Mouse (Mus musculus) limb, embryonic 12.5 days (tissue): ENCODE measurements around the gene Dvl2. TPM values are rescaled to one million over a fixed set of nuclear protein-coding genes. Genes with fewer than 3 reads are reported as not detected.

ENCODE experiments used
- ATAC-seq: fragments of 200-750 bp; cut with Nextera tagmentation; 2 replicates; pipeline ENCODE4 v1.8.0; 2017; ENCODE audit warnings: low read depth, moderate TSS enrichment; ENCODE audit not compliant: insufficient number of reproducible peaks, insufficient read depth, low FRiP score, low TSS enrichment
- H3K27ac ChIP-seq: fragments of 300-500 bp; sonication (generic); 2 replicates; pipeline ENCODE4 v1.5.1; 2016; ENCODE audit warnings: mild to moderate bottlenecking, moderate library complexity
- H3K27me3 ChIP-seq: fragments of 300-500 bp; sonication (generic); 2 replicates; pipeline ENCODE4 v1.6.1; 2016; ENCODE audit warnings: mild to moderate bottlenecking, moderate library complexity
- H3K36me3 ChIP-seq: fragments of 300-500 bp; sonication (generic); 2 replicates; pipeline ENCODE4 v1.6.1; 2016; ENCODE audit warnings: mild to moderate bottlenecking, moderate library complexity
- H3K4me1 ChIP-seq: fragments of 300-500 bp; sonication (generic); replicated peaks from 2 replicates; pipeline ENCODE4 v1.6.1; 2016
- H3K4me2 ChIP-seq: fragments of 300-500 bp; sonication (generic); 2 replicates; pipeline ENCODE4 v1.6.1; 2016; ENCODE audit warnings: mild to moderate bottlenecking, moderate library complexity
- H3K4me3 ChIP-seq: fragments of 300-500 bp; sonication (generic); replicated peaks from 2 replicates; pipeline ENCODE4 v1.5.1; 2016; ENCODE audit warnings: mild to moderate bottlenecking
- H3K9ac ChIP-seq: fragments of 300-500 bp; sonication (generic); replicated peaks from 2 replicates; pipeline ENCODE4 v1.6.1; 2016; ENCODE audit warnings: mild to moderate bottlenecking, moderate library complexity
- H3K9me3 ChIP-seq: fragments of 300-500 bp; sonication (generic); 2 replicates; pipeline ENCODE4 v1.6.1; 2016; ENCODE audit warnings: mild to moderate bottlenecking, moderate library complexity
- WGBS: fragments of 180-500 bp; shearing (Covaris S2); methylation state at CpG from one replicate; pipeline ENCODE4 v1.1.7; 2016; 5-methylcytosine and 5-hydroxymethylcytosine counted together
- polyA plus RNA-seq: library from polyadenylated mRNA; unstranded; fragments of >200 nt; fragmentation: Nextera tagmentation; extraction: Ambion mirVana; gene quantifications from 2 replicates; pipeline ENCODE4 v1.2.1, GENCODE M21; 2016

Gene Dvl2
- polyA plus RNA-seq, 1 experiment from 2014 or later = 69.5 TPM

GRCm38 (mm10) chr11:70020022-70020631 is 19.7 kb downstream of the Dvl2 start:
- 13% methylated on average over 8 of the region's 8 CpGs for WGBS
- Histone ChIP-seq H3K4me3 (peak overlapping the region; percentile 67), H3K9me3 (no peaks in the 10 kb centered on the region), H3K36me3 (no peaks in the 10 kb centered on the region), H3K4me1 (peaks cover 54% of the 10 kb centered on the region), H3K9ac (peak overlapping the region; percentile 92), H3K27ac (peak overlapping the region; percentile 88), H3K4me2 (peak overlapping the region; percentile 87), H3K27me3 (no peaks in the 10 kb centered on the region)
- no peak for ATAC-seq

DNA sequence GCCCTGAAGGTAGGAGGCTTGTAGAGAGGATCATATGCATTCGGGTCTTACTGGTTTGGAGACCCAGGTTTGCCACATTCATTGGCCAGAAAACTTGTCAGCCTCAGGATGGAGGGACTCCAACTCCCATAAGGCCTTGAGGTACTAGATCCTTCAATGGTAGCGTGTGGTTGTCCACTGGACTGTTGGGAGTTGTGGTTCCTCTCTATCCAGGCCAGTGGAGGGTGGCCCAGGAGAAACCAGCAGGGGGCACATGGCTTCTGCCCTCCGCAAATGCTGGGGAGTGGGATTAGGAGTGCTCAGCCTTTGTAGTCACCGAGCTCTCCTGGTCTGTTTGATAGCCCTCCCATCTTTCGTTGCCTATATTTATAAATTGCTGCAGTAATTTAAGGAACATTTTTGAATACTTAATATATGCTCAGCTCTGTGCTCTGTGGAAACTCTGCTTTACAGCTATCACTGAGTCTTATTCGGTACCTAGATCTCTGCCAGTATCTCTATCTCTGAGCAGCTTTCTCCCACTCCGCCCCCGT is 20.4 kb downstream of the Dvl2 start:
- H3K27me3 ChIP-seq = no peaks in the 10 kb centered on the region
- ATAC-seq = peak; percentile 76
- WGBS = under 1% methylated on average over 8 of the region's 8 CpGs
- no peaks in the 10 kb centered on the region for H3K9me3 ChIP-seq
- H3K36me3 ChIP-seq = no peaks in the 10 kb centered on the region
- H3K27ac ChIP-seq = peak overlapping the region; percentile 88
- H3K4me3 ChIP-seq = peak overlapping the region; percentile 67
- no peak overlapping the region for H3K9ac ChIP-seq
- peak overlapping the region; percentile 87 for H3K4me2 ChIP-seq
- peaks cover 59% of the 10 kb centered on the region for H3K4me1 ChIP-seq

DNA sequence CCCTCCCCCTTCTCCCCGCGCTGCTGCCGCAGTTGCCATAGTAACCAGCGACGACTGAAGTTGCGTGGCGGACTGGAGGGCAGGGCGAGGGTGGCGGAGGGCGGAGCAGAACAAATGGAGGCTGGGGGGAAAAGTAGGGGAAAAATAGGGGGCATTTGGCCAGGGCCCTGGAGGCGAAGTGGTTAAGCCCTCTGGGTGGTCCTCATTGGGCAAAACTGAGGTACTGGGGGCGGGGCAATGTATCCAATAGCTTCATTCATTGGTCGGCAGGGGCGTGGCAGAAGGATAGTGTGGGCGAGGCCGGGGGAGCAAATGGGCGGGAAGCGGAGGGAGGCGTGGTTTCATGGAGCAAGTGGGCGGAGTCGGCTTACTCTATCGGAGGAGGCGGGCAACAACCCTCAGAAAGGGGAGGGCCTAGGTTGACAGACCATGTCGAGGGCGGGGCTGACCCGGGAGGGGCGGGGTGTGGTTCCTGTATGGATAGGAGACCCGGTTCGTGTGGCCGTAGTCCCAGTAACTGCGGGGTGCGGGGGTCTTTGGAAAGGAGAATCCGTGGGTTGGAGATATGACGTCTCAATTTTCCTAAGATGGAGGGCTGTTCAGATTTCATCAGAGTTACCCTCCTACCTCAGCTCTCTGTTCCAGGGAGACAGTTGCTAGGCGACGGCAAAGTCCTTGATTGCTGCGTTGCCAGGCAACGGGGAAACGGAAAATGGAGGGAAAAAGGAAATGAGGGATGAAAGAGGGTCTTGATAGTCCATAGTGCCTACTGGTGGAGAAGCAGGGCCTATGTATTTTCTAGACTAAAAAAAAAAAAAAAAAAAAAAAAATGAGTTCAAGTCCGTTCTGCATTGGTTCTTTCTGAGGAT is 21.1 kb downstream of the Dvl2 start:
- ATAC-seq = peak; percentile 50
- no peak overlapping the region for H3K9ac ChIP-seq
- H3K4me1 ChIP-seq = peaks cover 66% of the 10 kb centered on the region
- H3K27me3 ChIP-seq = no peaks in the 10 kb centered on the region
- no peaks in the 10 kb centered on the region for H3K9me3 ChIP-seq
- H3K4me3 ChIP-seq = peak overlapping the region; percentile 67
- H3K36me3 ChIP-seq = no peaks in the 10 kb centered on the region
- peak overlapping the region; percentile 87 for H3K4me2 ChIP-seq
- WGBS = 2% methylated on average over 40 of the region's 40 CpGs
- H3K27ac ChIP-seq = peak overlapping the region; percentile 88

DNA sequence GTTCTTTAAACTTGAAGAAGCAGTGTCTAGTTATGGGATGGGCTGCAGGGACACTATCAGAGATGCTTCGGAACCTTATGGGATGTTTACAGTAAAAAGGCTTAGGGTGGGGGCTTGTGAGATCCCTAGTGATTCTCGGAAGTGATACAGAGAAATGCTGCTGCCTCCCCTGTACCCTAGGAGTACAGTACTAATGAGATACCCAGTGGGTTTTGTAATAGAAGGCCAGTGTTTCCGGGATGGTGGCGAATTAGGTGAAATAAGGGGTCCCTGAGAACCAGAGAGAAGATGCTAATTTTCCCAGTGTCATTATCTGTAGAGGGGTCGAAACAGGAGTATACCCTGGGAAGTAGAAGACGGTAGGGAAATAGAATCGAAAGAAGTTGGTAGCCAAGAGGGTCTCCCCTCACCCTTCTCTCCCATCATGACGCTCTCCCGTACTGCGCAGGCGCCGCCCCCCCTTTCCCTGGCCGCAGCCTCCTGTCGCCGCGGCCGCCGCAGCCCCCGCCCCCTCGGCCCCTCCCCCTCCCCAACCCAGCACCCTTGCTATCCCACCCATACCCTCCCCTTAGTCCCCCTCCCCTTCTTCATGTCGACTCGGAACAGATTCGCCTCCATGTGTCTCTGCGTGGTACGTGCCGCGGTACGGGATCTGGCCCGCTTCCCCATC is 23.2 kb downstream of the Dvl2 start:
- Histone ChIP-seq H3K9ac (peak overlapping the region; percentile 44; the same call in 1 of the 2 replicates), H3K27ac (no peak overlapping the region), H3K4me1 (peaks cover 76% of the 10 kb centered on the region), H3K4me3 (peak overlapping the region; percentile 37), H3K4me2 (peak overlapping the region; percentile 56), H3K27me3 (no peaks in the 10 kb centered on the region), H3K36me3 (no peaks in the 10 kb centered on the region), H3K9me3 (no peaks in the 10 kb centered on the region)
- WGBS = 8% methylated on average over 20 of the region's 29 CpGs
- ATAC-seq = no peak

DNA sequence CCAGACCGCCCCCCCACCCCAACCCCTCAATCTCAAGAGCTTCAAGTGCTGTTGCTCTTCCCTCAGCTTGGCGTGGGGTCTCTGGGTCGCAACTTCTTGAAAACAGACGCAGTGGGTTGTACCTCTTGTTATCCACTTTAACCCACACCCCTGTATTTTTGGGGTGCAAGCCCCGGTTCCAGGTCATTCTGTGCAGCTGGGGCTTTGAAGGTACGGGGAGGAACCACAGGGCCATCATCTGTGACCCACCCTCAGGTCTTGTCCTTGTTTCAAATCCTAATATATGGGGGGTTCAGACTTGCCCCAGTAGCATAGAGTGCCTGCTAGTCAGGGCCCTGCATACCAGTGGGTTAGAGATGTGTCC is 23.7 kb downstream of the Dvl2 start:
- Histone ChIP-seq H3K27me3 (no peaks in the 10 kb centered on the region), H3K4me3 (peak overlapping the region; percentile 37), H3K36me3 (no peaks in the 10 kb centered on the region), H3K4me1 (peaks cover 76% of the 10 kb centered on the region), H3K9me3 (no peaks in the 10 kb centered on the region), H3K9ac (peak overlapping the region; percentile 44; the same call in 1 of the 2 replicates), H3K27ac (no peak overlapping the region), H3K4me2 (peak overlapping the region; percentile 56)
- ATAC-seq = no peak
- 15% methylated on average over 6 of the region's 6 CpGs for WGBS

GRCm38 (mm10) chr11:70026689-70027088 is 26.3 kb downstream of the Dvl2 start:
- WGBS = 5% methylated on average over 19 of the region's 19 CpGs
- H3K27ac ChIP-seq = peak overlapping the region; percentile 64
- no peak overlapping the region; the same call in 1 of the 2 replicates for H3K9ac ChIP-seq
- peak overlapping the region; percentile 23 for H3K4me3 ChIP-seq
- peak; percentile 58 for ATAC-seq
- peak overlapping the region; percentile 52 for H3K4me2 ChIP-seq
- H3K27me3 ChIP-seq = no peaks in the 10 kb centered on the region
- peaks cover 69% of the 10 kb centered on the region for H3K4me1 ChIP-seq
- no peaks in the 10 kb centered on the region for H3K9me3 ChIP-seq
- peaks cover 16% of the 10 kb centered on the region for H3K36me3 ChIP-seq

DNA sequence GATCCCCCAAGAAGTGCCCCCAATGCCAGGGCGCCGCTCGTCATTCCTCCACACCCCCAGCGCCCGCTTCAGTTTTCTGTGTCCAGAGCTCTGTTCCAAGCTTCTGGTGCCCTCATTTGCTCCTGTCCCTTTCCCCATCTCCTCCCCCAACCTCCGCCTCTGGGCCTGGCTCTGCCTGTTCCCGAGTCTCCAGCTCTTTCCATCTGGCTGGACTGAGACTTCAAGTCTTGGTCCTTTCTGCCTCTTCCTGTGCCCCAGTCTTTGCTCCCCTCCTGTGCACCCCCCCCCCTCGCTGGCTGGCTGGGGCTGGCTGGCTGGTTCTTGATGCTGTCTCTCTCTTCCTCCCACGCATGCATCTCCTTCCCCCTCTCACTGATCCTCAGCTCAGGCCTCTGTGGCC is 27.0 kb downstream of the Dvl2 start:
- peak overlapping the region; percentile 52 for H3K4me2 ChIP-seq
- no peak for ATAC-seq
- no peaks in the 10 kb centered on the region for H3K27me3 ChIP-seq
- peaks cover 65% of the 10 kb centered on the region for H3K4me1 ChIP-seq
- H3K27ac ChIP-seq = peak overlapping the region; percentile 64
- peaks cover 23% of the 10 kb centered on the region for H3K36me3 ChIP-seq
- no peak overlapping the region for H3K9ac ChIP-seq
- 36% methylated on average over 9 of the region's 9 CpGs for WGBS
- H3K4me3 ChIP-seq = no peak overlapping the region
- no peaks in the 10 kb centered on the region for H3K9me3 ChIP-seq

DNA sequence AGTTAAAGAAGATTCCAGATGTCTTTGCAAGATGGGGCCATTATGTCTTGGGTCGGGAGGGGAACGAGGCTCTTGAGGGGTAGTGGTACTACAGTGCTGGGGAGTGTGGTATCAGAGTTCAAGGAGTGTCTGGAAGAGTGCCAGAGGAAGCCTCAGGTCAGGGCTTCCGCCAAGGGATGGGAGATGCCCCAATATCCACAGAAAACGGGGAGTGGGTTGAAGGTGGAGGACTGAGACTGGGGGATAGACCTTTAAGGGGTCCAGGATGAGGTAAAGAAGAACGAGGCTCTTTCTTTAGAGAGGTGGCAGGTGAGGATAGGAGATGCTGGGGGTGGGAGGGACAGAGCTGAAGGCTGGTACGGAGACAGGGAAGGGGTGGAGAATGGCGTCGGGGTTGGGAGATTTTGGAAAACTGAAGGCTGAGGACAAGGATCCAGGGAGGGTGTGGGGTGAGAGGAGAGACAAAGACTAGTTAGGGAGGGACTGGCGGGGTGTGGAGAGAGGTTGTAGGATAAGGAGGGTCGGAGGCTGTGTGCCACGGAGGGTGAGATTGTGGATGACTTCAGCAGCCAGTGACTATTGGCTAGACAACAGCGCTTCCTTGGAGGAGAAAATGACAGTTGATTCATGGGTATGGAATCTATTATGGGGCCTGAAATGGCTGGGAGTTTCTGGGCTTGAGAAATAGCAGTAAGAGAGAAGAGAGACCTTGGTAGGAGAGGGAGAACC is 28.2 kb downstream of the Dvl2 start:
- H3K4me2 ChIP-seq = peak overlapping the region; percentile 62
- H3K27me3 ChIP-seq = no peaks in the 10 kb centered on the region
- no peak for ATAC-seq
- no peak overlapping the region; the same call in 1 of the 2 replicates for H3K9ac ChIP-seq
- peaks cover 32% of the 10 kb centered on the region for H3K36me3 ChIP-seq
- H3K27ac ChIP-seq = peak overlapping the region; percentile 76
- H3K4me1 ChIP-seq = peaks cover 61% of the 10 kb centered on the region
- H3K4me3 ChIP-seq = peak overlapping the region; percentile 27
- WGBS = 30% methylated on average over 12 of the region's 12 CpGs
- H3K9me3 ChIP-seq = no peaks in the 10 kb centered on the region

DNA sequence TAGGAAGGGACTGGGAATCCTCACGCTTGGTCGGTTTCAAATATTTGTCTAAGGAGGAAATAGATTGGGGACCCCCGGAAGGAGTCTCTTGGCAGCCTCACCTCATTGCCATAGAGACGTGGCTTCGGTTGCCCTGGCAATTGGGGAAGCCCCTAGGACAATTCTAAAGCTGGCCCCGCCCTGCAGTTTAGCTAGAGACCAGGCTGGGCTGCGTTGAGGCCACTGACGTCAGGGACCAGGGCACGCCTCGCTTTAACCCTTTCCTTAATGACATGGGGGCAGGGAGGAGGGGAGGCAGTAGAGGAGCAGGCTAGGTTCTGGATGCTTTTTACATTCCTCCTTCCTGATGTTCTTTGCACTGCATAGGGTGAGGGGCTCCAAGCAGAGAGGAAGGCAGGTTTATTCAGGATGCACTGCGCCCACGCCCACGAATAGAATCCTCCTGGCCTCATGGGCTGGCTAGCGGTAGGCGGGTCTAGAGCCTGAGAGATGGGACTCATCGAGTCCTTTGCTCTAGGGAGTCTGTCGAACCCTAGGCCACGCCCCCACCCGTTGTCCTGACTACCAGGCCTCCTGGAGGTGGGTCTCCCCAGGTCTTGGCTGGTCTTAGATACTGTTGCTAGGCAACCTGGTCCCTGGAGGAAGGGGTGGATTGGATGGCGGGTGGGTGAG is 28.9 kb downstream of the Dvl2 start:
- peak overlapping the region; percentile 62 for H3K4me2 ChIP-seq
- peak; percentile 68 for ATAC-seq
- no peaks in the 10 kb centered on the region for H3K9me3 ChIP-seq
- WGBS = under 1% methylated on average over 20 of the region's 20 CpGs
- H3K27ac ChIP-seq = peak overlapping the region; percentile 76
- H3K4me1 ChIP-seq = peaks cover 54% of the 10 kb centered on the region
- no peak overlapping the region for H3K9ac ChIP-seq
- H3K36me3 ChIP-seq = peaks cover 37% of the 10 kb centered on the region
- H3K27me3 ChIP-seq = no peaks in the 10 kb centered on the region
- H3K4me3 ChIP-seq = peak overlapping the region; percentile 27

GRCm38 (mm10) chr11:70029829-70030550 is 29.6 kb downstream of the Dvl2 start:
- H3K4me1 ChIP-seq = peaks cover 50% of the 10 kb centered on the region
- H3K9me3 ChIP-seq = no peaks in the 10 kb centered on the region
- H3K27me3 ChIP-seq = no peaks in the 10 kb centered on the region
- WGBS = 44% methylated on average over 11 of the region's 11 CpGs
- peak overlapping the region; percentile 27 for H3K4me3 ChIP-seq
- no peak overlapping the region for H3K9ac ChIP-seq
- H3K27ac ChIP-seq = peak overlapping the region; percentile 76
- ATAC-seq = no peak
- peaks cover 42% of the 10 kb centered on the region for H3K36me3 ChIP-seq
- H3K4me2 ChIP-seq = peak overlapping the region; percentile 62
